Mouse (Mus musculus): ENCODE measurements around the gene Ssr3.
"Not testable (repeated sequence)": the region's sequence is repeated elsewhere in the genome, so short reads cannot be mapped to it uniquely, and the experiment has no call there.

GRCm38 (mm10) chr3:65395111-65395510 is 2.7 kb upstream of the Ssr3 start:
- not testable (repeated sequence) for TF ChIP-seq POLR2A (IDR thresholded peaks at IDR 0.05; ENCODE audit: insufficient read depth, low read depth, low read length); CTCF (IDR thresholded peaks at IDR 0.05)
